Mouse (Mus musculus): Measurements from ENCODE around the gene Cdc42bpg. TPM values are rescaled to one million over a fixed set of nuclear protein-coding genes. Genes with fewer than 3 reads are reported as not detected.

The Cdc42bpg gene
- polyA plus RNA-seq, 1 experiment from 2014 or later: 0.22 TPM

- no peaks in the 10 kb centered on the region for H3K4me1 ChIP-seq
- H3K9ac ChIP-seq: no peak overlapping the region
- no peak overlapping the region for H3K4me3 ChIP-seq
- H3K27me3 ChIP-seq: peaks cover 9% of the 10 kb centered on the region; the same call in 1 of the 2 replicates
- H3K27ac ChIP-seq: no peak overlapping the region
- no peak for ATAC-seq
- no peaks in the 10 kb centered on the region for H3K36me3 ChIP-seq (ENCODE audit: poor library complexity, severe bottlenecking)
- H3K9me3 ChIP-seq (replicated peaks): no peaks in the 10 kb centered on the region
- no peak overlapping the region for H3K4me2 ChIP-seq
- WGBS: 91% methylated on average over 8 of the region's 8 CpGs
Observed at GRCm38 (mm10) chr19:6269798-6270475, 36.3 kb upstream of the Cdc42bpg start.

DNA sequence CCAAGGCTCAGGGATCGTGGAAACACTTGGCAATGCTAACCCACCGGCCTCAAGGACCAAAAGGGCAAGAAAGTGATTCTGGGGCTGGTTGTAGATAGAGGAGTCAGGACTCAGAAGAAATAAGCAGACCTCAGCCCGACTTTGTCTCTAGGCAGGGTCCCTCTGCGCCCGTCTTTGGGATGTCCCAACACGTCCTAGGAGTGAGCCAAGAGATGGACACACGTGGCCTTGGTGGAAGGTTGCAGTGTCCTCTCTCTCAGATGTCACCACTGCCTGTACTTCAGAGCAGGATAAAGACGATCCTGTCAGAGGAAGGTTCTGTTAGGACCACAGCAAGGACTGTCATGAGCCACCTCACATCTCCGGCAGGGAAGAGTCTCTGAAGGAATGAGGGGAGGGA, 35.6 kb upstream of the Cdc42bpg start:
- H3K4me2 ChIP-seq: no peak overlapping the region
- H3K27ac ChIP-seq: no peak overlapping the region
- no peak overlapping the region for H3K4me3 ChIP-seq
- H3K36me3 ChIP-seq (ENCODE audit: poor library complexity, severe bottlenecking): no peaks in the 10 kb centered on the region
- ATAC-seq: no peak
- 61% methylated on average over 9 of the region's 9 CpGs for WGBS
- peaks cover 6% of the 10 kb centered on the region for H3K4me1 ChIP-seq
- no peaks in the 10 kb centered on the region for H3K9me3 ChIP-seq (replicated peaks)
- H3K27me3 ChIP-seq: peaks cover 9% of the 10 kb centered on the region; the same call in 1 of the 2 replicates
- H3K9ac ChIP-seq: peak overlapping the region; percentile 57

DNA sequence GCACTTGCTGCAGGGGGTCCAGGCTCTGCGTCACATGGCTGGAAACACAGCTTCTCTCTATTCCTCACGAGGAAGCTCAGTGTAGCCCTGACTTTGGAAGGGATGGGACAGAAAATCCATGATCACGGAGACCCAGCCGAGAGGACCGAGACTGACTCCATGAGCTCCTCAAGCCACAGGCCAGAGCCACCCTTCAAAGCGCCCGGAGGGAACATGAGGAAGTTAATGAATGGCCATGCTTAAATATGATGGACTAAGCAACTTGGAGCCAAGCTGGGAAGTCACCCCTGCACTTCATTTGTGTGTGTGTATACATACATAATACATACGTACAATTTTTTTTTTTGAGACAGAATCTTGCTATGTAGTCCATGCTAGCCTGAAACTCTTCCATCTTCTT, 35.0 kb upstream of the Cdc42bpg start:
- 33% methylated on average over 8 of the region's 8 CpGs for WGBS
- Histone ChIP-seq H3K9me3 (replicated peaks) (no peaks in the 10 kb centered on the region), H3K9ac (peak overlapping the region; percentile 57), H3K4me2 (no peak overlapping the region), H3K27ac (no peak overlapping the region), H3K4me3 (no peak overlapping the region), H3K4me1 (peaks cover 11% of the 10 kb centered on the region), H3K27me3 (peaks cover 9% of the 10 kb centered on the region; the same call in 1 of the 2 replicates), H3K36me3 (ENCODE audit: poor library complexity, severe bottlenecking) (no peaks in the 10 kb centered on the region)
- ATAC-seq: no peak

- Histone ChIP-seq H3K27ac (no peak overlapping the region), H3K4me3 (no peak overlapping the region), H3K27me3 (peaks cover 8% of the 10 kb centered on the region; the same call in 1 of the 2 replicates), H3K9me3 (replicated peaks) (no peaks in the 10 kb centered on the region), H3K4me1 (peaks cover 11% of the 10 kb centered on the region), H3K9ac (no peak overlapping the region), H3K36me3 (ENCODE audit: poor library complexity, severe bottlenecking) (no peaks in the 10 kb centered on the region), H3K4me2 (no peak overlapping the region)
- no peak for ATAC-seq
- 67% methylated on average over 7 of the region's 7 CpGs for WGBS
Observed at GRCm38 (mm10) chr19:6272053-6272452, 34.2 kb upstream of the Cdc42bpg start.

DNA sequence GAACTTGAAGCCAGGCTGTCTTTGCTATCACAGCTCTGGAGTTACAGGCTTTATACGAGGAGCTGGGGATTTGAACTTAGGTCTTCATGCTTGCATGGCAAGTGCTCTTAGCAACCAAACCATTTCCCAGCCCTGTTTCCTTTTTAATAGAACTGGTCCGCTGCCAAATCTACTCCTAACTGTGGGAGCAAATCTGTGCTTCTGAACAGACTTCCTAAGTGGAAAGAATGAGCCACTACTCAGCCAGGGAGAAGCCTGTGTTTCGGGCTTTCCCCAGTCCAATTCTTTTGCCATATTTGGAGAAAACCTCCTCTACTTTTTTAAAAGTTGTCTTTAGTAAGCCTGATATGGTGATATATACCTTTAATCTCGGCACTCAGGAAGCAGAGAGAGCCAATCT, 33.5 kb upstream of the Cdc42bpg start:
- Histone ChIP-seq H3K27ac (no peak overlapping the region), H3K4me2 (no peak overlapping the region), H3K4me1 (peaks cover 13% of the 10 kb centered on the region), H3K27me3 (peaks cover under 1% of the 10 kb centered on the region; the same call in 1 of the 2 replicates), H3K36me3 (ENCODE audit: poor library complexity, severe bottlenecking) (no peaks in the 10 kb centered on the region), H3K9me3 (replicated peaks) (no peaks in the 10 kb centered on the region), H3K4me3 (no peak overlapping the region), H3K9ac (no peak overlapping the region)
- no peak for ATAC-seq
- WGBS: 85% methylated on average over 4 of the region's 4 CpGs

GRCm38 (mm10) chr19:6273592-6273991, 32.7 kb upstream of the Cdc42bpg start:
- no peak overlapping the region for H3K4me3 ChIP-seq
- H3K9ac ChIP-seq: no peak overlapping the region
- ATAC-seq: no peak
- no peaks in the 10 kb centered on the region for H3K9me3 ChIP-seq (replicated peaks)
- H3K27ac ChIP-seq: no peak overlapping the region
- H3K4me1 ChIP-seq: peaks cover 21% of the 10 kb centered on the region
- H3K4me2 ChIP-seq: no peak overlapping the region
- no peaks in the 10 kb centered on the region for H3K27me3 ChIP-seq
- no peaks in the 10 kb centered on the region for H3K36me3 ChIP-seq (ENCODE audit: poor library complexity, severe bottlenecking)
- WGBS: 96% methylated on average over 4 of the region's 4 CpGs

GRCm38 (mm10) chr19:6273998-6274608, 32.2 kb upstream of the Cdc42bpg start:
- Histone ChIP-seq H3K27ac (no peak overlapping the region), H3K36me3 (ENCODE audit: poor library complexity, severe bottlenecking) (no peaks in the 10 kb centered on the region), H3K9me3 (replicated peaks) (no peaks in the 10 kb centered on the region), H3K4me2 (no peak overlapping the region), H3K4me3 (no peak overlapping the region), H3K9ac (no peak overlapping the region), H3K4me1 (peaks cover 26% of the 10 kb centered on the region), H3K27me3 (no peaks in the 10 kb centered on the region)
- WGBS: 91% methylated on average over 13 of the region's 13 CpGs
- ATAC-seq: no peak

DNA sequence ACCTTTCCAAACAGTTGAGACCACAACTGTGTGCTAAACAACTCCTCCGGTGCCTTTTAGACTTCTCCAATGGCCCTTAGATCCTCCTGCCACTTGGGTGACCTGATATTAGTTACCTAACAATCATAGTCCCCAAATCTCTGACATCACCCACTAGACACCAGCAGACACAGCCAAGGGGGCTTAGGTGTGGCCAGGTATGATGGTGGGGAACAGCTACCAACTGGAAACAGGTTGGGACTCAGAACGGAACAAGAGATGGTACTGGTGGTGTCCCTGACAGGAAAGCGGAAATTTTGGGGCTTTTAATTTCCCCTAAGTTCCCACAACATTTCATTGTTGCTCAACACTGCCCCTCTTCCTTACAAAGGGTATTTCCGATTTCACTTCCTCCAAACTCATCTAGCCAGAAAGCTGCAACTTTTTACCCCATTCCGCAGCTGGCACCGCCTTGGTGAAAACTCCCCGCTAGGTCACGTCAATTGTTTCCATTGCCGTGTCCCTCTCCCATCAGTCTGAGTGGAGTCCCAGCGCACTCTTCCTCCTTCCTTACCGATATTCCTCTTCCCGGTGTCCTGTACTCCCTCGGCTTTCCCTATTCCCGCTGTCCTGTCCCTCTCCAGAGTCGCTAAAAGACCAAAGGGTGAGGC, 30.4 kb upstream of the Cdc42bpg start:
- peak overlapping the region; percentile 94 for H3K4me2 ChIP-seq
- peaks cover 37% of the 10 kb centered on the region for H3K4me1 ChIP-seq
- no peak; the same call in 1 of the 2 replicates for ATAC-seq
- peaks cover 14% of the 10 kb centered on the region; the same call in 1 of the 2 replicates for H3K36me3 ChIP-seq (ENCODE audit: poor library complexity, severe bottlenecking)
- H3K9ac ChIP-seq: peak overlapping the region; percentile 76
- 7% methylated on average over 15 of the region's 15 CpGs for WGBS
- no peaks in the 10 kb centered on the region for H3K27me3 ChIP-seq
- H3K27ac ChIP-seq: peak overlapping the region; percentile 77
- H3K9me3 ChIP-seq (replicated peaks): no peaks in the 10 kb centered on the region
- peak overlapping the region; percentile 86 for H3K4me3 ChIP-seq

GRCm38 (mm10) chr19:6276426-6277421, 29.5 kb upstream of the Cdc42bpg start, which contains the start of gene Ehd1:
Gene Ehd1, plus strand, starts transcription at chr19:6276725.
- peak; percentile 96 for ATAC-seq
- H3K27ac ChIP-seq: peak within 1 kb of the TSS; percentile 77
- H3K27me3 ChIP-seq: no peaks in the 10 kb centered on the region
- peak within 1 kb of the TSS; percentile 85 for H3K9ac ChIP-seq
- H3K4me2 ChIP-seq: peak within 1 kb of the TSS; percentile 94
- peaks cover 22% of the 10 kb centered on the region for H3K36me3 ChIP-seq (ENCODE audit: poor library complexity, severe bottlenecking)
- peak within 1 kb of the TSS; percentile 86 for H3K4me3 ChIP-seq
- H3K4me1 ChIP-seq: peaks cover 37% of the 10 kb centered on the region
- WGBS: under 1% methylated on average over 100 of the region's 106 CpGs
- H3K9me3 ChIP-seq (replicated peaks): no peaks in the 10 kb centered on the region

DNA sequence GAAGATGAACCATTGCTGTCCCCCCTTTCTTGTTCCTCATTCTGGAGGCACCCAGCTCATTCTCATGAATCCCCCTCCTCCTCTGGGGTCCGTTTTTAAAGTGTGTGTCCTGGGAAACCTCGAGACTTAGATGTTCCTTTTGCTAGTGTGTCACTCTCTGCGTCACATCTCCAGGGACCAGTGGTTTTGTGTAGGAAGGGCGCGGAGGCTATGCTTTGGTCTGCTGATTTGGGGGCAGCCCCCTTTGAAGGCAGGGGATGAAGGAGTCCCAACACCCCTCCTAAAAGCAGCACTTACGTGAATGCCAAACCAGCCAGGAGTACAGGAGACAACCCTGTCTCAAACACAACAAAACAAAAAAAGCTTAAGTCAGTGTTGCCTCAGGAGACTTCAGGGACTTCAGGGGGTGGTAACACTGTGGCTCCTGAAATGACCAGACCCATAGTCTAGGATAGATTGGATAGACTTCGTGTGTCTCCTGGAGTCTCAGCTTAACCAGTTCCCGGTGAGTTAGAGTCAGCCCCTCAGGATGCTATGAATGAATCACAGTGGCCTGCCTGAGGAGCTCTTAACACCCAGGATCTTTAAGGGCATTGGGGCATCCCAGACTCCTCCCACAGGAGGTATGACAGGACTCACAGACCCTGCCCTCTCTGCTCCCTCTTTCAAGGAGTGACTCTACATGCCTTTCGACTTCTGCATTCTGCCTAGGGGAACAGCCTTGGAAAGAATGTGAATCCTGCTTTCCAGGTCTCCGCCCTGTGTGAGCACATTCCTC, 28.4 kb upstream of the Cdc42bpg start:
- H3K27ac ChIP-seq: no peak overlapping the region
- ATAC-seq: no peak
- no peaks in the 10 kb centered on the region for H3K27me3 ChIP-seq
- 9% methylated on average over 10 of the region's 10 CpGs for WGBS
- peak overlapping the region; percentile 85 for H3K9ac ChIP-seq
- H3K4me2 ChIP-seq: peak overlapping the region; percentile 94
- peaks cover 37% of the 10 kb centered on the region for H3K4me1 ChIP-seq
- no peaks in the 10 kb centered on the region for H3K9me3 ChIP-seq (replicated peaks)
- H3K36me3 ChIP-seq (ENCODE audit: poor library complexity, severe bottlenecking): peaks cover 33% of the 10 kb centered on the region
- peak overlapping the region; percentile 86 for H3K4me3 ChIP-seq
